Mouse (Mus musculus) layer of hippocampus, adult 2 months (tissue): ENCODE measurements at regions not wholly inside any gene's neighbourhood (a gene's known extent, or its start where the extent isn't known, plus 50 kb on each side); places are given as distances from the start of the nearest gene placed in this dataset.

Experiments
- DNase-seq, 2 experiments: peaks; one replicate each; pipeline ENCODE4 v3.0.0; 2022; ENCODE audit warnings: low spot score in 2 of 2
- H3K27ac ChIP-seq: fragments of 200-600 bp; 2 replicates; pipeline ENCODE4 v1.8.1; 2022
- H3K4me3 ChIP-seq: fragments of 200-600 bp; 2 replicates; pipeline ENCODE4 v1.8.1; 2022; ENCODE audit warnings: mild to moderate bottlenecking
- CTCF ChIP-seq: fragments of 200-600 bp; conservative IDR thresholded peaks from 2 replicates; pipeline ENCODE4 v1.8.1; 2022; ENCODE audit warnings: antibody characterized with exemption, mild to moderate bottlenecking, moderate library complexity

DNA sequence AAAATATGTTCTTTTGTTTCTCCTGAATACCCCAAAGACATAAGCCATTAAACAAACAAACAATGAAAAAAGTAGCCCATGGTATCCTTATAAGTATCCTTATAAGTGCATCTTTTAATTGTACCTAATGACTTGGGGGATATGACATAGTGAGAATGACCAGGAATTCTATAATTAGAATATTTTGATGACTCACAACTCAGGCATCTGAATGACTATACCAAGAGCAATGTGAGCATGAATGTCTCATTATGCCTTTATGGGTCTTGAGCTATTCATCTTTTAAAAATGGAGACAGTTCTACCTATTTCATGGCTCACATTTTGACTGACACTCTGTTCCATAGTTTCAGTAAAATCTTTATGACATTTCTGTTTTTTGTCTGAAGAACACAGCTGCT, 423.3 kb downstream of the Kcna4 start:
- DNase-seq = no peak
- no peak overlapping the region for H3K27ac ChIP-seq
- no peak for TF ChIP-seq CTCF
- no peak overlapping the region for H3K4me3 ChIP-seq

DNA sequence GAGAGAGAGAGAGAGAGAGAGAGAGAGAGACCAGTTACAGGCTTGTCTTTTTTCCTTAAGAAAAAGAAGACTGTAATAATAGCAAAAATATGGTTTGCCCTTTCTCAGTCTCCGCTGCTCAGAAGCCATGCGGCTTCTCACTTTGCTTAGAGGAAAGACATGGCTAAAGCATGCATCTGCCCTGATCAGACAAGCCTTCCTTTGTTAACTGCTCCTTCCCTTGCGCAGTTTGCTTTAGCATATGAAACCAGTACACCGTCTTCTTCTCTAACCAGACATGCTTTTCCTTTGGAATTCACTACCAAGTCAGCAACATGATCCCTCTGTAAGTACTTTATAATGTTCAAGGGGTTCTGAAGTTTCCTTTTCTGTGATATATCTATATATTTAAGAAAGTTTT, 439.0 kb downstream of the Kcna4 start:
- DNase-seq = no peak
- TF ChIP-seq CTCF = no peak
- H3K4me3 ChIP-seq = no peak overlapping the region
- H3K27ac ChIP-seq = peak overlapping the region; percentile 41; the same call in 1 of the 2 replicates

DNA sequence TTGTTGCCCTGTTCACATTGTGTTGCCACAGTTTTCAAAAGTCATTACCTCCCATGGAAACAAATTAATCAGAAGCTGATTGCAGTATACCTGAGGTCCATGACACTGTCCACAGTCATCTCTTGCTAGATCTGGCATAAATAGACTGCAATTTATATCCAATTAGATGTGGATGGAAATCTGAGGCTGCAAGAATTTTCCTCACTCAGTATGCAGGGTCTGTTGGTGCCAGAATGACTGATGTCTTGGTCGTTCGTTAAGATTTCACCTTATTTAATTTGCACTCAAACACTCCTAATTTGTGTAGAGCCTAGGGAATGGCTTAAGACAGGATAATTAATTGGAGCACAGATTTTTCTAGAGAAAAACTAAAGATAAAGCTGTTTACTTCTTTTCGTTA, 443.9 kb downstream of the Kcna4 start:
- Histone ChIP-seq H3K27ac (no peak overlapping the region), H3K4me3 (no peak overlapping the region)
- no peak for TF ChIP-seq CTCF
- DNase-seq = no peak

DNA sequence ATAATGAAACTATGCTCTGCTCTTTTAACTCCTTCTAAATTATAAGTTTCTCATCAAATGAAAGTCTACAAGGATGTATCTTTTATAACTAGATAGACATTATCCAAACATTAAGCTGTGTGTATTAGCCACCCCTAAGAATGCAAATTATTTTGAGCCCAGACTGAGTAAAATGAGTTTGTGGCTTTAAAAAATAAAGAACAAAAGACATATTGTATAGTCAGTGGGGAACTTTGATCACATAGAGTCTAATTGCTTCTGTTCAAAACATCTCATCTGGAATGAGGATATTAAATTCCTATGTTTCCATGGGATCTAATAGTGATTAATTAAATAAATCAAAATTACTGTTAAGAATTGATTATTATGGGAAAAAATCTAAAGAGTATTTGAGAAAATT, 444.3 kb downstream of the Kcna4 start:
- Histone ChIP-seq H3K27ac (no peak overlapping the region), H3K4me3 (no peak overlapping the region)
- DNase-seq = no peak
- TF ChIP-seq CTCF = no peak
